Mouse (Mus musculus): ENCODE measurements around the gene Rab44.
A peak's percentile ranks its signal among the peaks of the same experiment; 100 is the strongest.

DNA sequence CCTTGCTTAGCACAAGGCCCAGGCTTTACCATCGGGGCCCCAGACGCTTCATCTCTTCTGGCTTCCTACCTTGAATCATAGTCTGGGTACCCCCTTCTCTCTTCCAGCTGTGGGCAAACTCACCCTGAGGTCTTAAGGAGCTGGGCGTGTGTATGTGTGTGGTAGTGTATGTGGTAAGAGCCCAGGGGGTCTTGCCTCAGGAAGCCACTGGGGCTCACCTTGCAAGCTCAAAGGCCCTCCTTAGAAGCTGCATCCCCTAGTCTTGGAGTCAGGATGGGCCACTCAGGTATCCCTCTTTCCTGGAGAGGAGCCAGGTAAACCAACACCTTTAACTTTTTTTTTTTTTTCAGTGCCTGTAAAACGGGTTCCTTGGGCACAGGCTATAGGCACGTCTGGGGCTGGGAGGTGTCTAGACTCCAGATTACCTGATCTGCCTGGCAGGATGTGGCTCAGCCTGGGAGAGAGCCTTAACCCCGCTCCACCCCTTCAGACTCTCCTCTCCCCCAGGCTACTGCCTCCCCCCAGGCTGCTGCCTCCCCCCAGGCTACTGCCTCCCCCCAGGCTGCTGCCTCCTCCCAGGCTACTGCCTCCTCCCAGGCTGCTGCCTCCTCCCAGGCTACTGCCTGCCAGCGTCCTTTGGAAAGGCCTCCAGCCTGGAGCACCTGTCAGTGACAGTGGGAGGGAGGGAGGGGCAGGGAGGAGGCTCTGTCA lies 16.9 kb upstream of the Rab44 start:
- no peak for TF ChIP-seq CTCF (IDR thresholded peaks at IDR 0.05; ENCODE audit: borderline replicate concordance, insufficient read depth, low read length)
- TF ChIP-seq POLR2A (IDR thresholded peaks at IDR 0.05; ENCODE audit: low read depth, low read length) = 0 out of 2 replicates have a peak, but pooled peaks have one; percentile 20
